Mouse (Mus musculus) forebrain, postnatal 0 days (tissue): ENCODE results near the gene Arl15. TPM values are rescaled to one million over a fixed set of nuclear protein-coding genes. Genes with fewer than 3 reads are reported as not detected.
A peak's percentile ranks its signal among the peaks of the same experiment; 100 is the strongest.

ENCODE experiments used
- ATAC-seq: fragments of 200-750 bp; cut with Nextera tagmentation; 2 replicates; pipeline ENCODE4 v1.8.0; 2017; ENCODE audit warnings: mild to moderate bottlenecking, moderate library complexity
- DNase-seq: peaks from one replicate; pipeline ENCODE4 v3.0.0-alpha.2; 2015
- H3K27ac ChIP-seq: fragments of 300-500 bp; sonication (generic); 2 replicates; pipeline ENCODE4 v1.5.1; 2014; ENCODE audit warnings: low read depth, mild to moderate bottlenecking, antibody characterized with exemption, low read length, moderate library complexity, mixed read lengths
- H3K27me3 ChIP-seq: fragments of 300-500 bp; sonication (generic); 2 replicates; pipeline ENCODE4 v1.6.1; 2014; ENCODE audit warnings: mild to moderate bottlenecking, low read length, mixed read lengths; ENCODE audit not compliant: insufficient read depth
- H3K36me3 ChIP-seq: fragments of 300-500 bp; sonication (generic); 2 replicates; pipeline ENCODE4 v1.6.1; 2014; ENCODE audit warnings: mild to moderate bottlenecking, moderate library complexity; ENCODE audit not compliant: insufficient read depth
- H3K4me1 ChIP-seq: fragments of 300-500 bp; sonication (generic); 2 replicates; pipeline ENCODE4 v1.6.1; 2014; ENCODE audit warnings: antibody characterized with exemption; ENCODE audit not compliant: insufficient read depth
- H3K4me2 ChIP-seq: fragments of 300-500 bp; sonication (generic); 2 replicates; pipeline ENCODE4 v1.6.1; 2014; ENCODE audit warnings: low read depth, mild to moderate bottlenecking, moderate library complexity
- H3K4me3 ChIP-seq: fragments of 300-500 bp; sonication (generic); 2 replicates; pipeline ENCODE4 v1.5.1; 2014; ENCODE audit warnings: low read depth, low read length, mixed read lengths
- H3K9ac ChIP-seq: fragments of 300-500 bp; sonication (generic); 2 replicates; pipeline ENCODE4 v1.6.1; 2014; ENCODE audit warnings: mild to moderate bottlenecking
- H3K9me3 ChIP-seq: fragments of 300-500 bp; sonication (generic); 2 replicates; pipeline ENCODE4 v1.6.1; 2016; ENCODE audit warnings: low read length
- CTCF ChIP-seq: sonication (generic); IDR thresholded peaks from 2 replicates; pipeline ENCODE4 v1.5.1; 2016; ENCODE audit warnings: antibody characterized with exemption, control low read depth, low read depth
- WGBS: fragments of 180-500 bp; shearing (Covaris S2); extraction: QIAGEN DNeasy Blood & Tissue Kit; methylation state at CpG from one replicate; pipeline ENCODE4 v1.1.7; 2014; 5-methylcytosine and 5-hydroxymethylcytosine counted together
- polyA plus RNA-seq: library from polyadenylated mRNA; unstranded; fragments of >200 nt; fragmentation: Nextera tagmentation; extraction: Ambion mirVana; gene quantifications from 2 replicates; pipeline ENCODE4 v1.2.1, GENCODE M21; 2015
- total RNA-seq: library from RNA; depleted of rRNA; stranded (reverse); fragments of >200 nt; gene quantifications from 2 replicates; pipeline ENCODE4 v1.2.3, GENCODE M21; 2014

Gene Arl15
- total and polyA plus RNA-seq, 2 experiments from 2014 or later, result 18.5 to 44.0 TPM

DNA sequence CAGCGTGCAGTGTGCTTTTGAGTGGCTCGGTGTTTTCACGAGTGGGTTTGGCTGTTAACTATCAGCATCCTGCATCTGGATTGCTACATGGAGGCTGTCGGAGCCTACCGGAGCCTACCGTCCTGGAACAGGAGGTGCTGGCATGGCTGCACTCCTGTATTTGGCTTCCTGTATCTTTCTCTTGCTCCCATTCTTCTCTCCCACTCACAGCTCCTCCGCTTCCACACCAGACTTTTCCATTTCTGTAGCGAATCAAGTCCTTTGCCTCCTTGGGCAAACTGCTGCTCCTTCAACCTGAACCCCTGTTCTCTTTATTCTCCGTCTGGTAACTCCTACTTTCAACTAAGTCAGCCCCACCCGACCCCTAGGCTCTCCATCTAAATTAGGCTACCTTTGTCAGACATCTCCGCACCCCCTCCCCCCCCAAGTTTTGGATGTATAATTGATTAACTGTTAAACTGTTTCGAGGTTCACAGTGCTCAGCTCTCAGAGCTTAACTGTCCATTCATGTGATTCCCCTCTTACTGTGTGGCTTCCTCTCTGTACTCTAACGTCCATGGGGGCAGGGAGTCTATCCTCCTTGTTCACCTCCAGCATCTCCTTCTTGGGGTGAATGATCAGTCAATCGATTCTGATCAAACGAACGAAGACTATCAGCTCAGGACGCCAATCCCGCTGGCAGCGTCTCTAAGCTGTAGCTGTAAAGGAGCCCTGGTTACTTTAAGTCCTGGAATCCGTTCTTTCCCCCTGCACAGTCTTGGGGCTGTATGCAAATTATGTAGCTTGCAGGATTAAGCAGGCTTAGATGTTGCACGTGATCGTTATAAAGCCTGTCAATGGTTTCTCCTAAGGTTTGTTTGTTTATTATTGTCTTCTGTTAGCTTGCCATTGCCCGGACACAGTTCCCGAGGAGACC is 95.1 kb downstream of the Arl15 start:
- Histone ChIP-seq H3K27me3 (no peaks in the 10 kb centered on the region), H3K4me2 (0 out of 2 replicates have a peak overlapping the region, but pooled peaks have one; percentile 19), H3K27ac (no peak overlapping the region), H3K36me3 (no peaks in the 10 kb centered on the region), H3K9ac (no peak overlapping the region), H3K9me3 (no peaks in the 10 kb centered on the region), H3K4me3 (no peak overlapping the region), H3K4me1 (no peaks in the 10 kb centered on the region)
- ATAC-seq (no peak), DNase-seq (no peak)
- TF ChIP-seq CTCF, result no peak
- 46% methylated on average over 24 of the region's 24 CpGs for WGBS

- Histone ChIP-seq H3K36me3 (no peaks in the 10 kb centered on the region), H3K9ac (no peak overlapping the region), H3K27ac (no peak overlapping the region), H3K4me3 (no peak overlapping the region), H3K27me3 (no peaks in the 10 kb centered on the region), H3K9me3 (no peaks in the 10 kb centered on the region), H3K4me1 (no peaks in the 10 kb centered on the region), H3K4me2 (0 out of 2 replicates have a peak overlapping the region, but pooled peaks have one; percentile 5)
- TF ChIP-seq CTCF, result no peak
- ATAC-seq (no peak), DNase-seq (no peak)
- WGBS, result 65% methylated on average over 10 of the region's 10 CpGs
These were observed 102.4 kb downstream of the Arl15 start for GRCm38 (mm10) chr13:113896684-113897083.

- H3K9me3 ChIP-seq, result no peaks in the 10 kb centered on the region
- no peaks in the 10 kb centered on the region for H3K36me3 ChIP-seq
- H3K27ac ChIP-seq, result no peak overlapping the region
- TF ChIP-seq CTCF, result no peak
- H3K4me3 ChIP-seq, result no peak overlapping the region
- no peaks in the 10 kb centered on the region for H3K27me3 ChIP-seq
- 94% methylated on average over 3 of the region's 3 CpGs for WGBS
- no peak overlapping the region for H3K4me2 ChIP-seq
- H3K9ac ChIP-seq, result no peak overlapping the region
- ATAC-seq (no peak), DNase-seq (no peak)
- no peaks in the 10 kb centered on the region for H3K4me1 ChIP-seq
These were observed 103.2 kb downstream of the Arl15 start for GRCm38 (mm10) chr13:113897498-113897897.

DNA sequence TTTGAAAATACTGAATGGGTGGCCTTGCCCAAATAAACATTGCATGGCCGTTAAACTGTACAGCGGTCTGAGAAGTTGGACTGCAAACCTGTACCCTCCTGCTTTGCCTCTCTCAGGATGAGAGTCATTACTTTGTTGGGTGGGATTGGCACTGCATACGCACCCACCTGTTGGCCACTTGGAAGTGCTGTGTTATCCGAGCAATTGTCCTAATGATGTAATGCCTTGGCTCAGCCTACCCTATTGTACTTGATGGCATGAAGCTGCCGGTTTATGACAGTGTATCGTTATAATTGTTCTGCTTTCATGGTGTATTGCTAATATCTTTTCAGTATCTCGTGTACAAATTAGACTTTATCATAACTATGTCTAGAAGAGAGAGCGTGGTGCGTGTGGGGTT is 103.6 kb downstream of the Arl15 start:
- ATAC-seq, result no peak
- Histone ChIP-seq H3K4me3 (no peak overlapping the region), H3K4me2 (no peak overlapping the region), H3K9ac (no peak overlapping the region), H3K4me1 (no peaks in the 10 kb centered on the region), H3K27ac (no peak overlapping the region), H3K27me3 (no peaks in the 10 kb centered on the region), H3K36me3 (no peaks in the 10 kb centered on the region), H3K9me3 (no peaks in the 10 kb centered on the region)
- TF ChIP-seq CTCF, result no peak
- 74% methylated on average over 9 of the region's 9 CpGs for WGBS
- DNase-seq, result no peak

DNA sequence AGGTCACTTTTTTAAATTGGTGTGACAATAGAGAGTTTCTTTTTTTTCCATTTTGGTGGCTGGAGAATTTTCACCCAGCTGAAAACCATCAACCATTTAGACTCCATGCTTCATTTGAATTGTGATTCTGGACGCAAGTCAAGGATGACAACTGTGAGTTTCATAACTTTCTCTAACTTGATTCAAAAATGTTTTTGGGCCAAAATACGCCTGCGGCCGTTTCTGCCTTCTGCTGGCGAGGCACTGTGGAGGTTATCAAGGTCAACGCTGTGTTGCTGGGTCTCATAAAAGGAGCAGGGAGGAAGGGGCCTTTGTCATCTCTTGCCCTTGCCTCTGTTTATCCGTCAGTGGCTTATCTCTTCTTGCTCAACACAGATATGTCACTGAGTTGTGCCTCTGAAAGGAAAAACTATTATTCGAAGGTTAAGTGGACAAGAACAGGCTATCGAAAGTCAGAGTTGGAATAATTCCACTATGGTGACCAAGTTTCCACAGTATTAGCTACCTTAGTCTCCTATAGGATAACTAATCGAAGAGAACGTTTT is 106.8 kb downstream of the Arl15 start:
- TF ChIP-seq CTCF, result no peak
- no peaks in the 10 kb centered on the region for H3K9me3 ChIP-seq
- no peaks in the 10 kb centered on the region for H3K4me1 ChIP-seq
- 94% methylated on average over 11 of the region's 11 CpGs for WGBS
- H3K4me2 ChIP-seq, result no peak overlapping the region
- ATAC-seq (no peak), DNase-seq (no peak)
- no peaks in the 10 kb centered on the region for H3K27me3 ChIP-seq
- no peak overlapping the region for H3K9ac ChIP-seq
- H3K4me3 ChIP-seq, result no peak overlapping the region
- H3K27ac ChIP-seq, result no peak overlapping the region
- H3K36me3 ChIP-seq, result no peaks in the 10 kb centered on the region

GRCm38 (mm10) chr13:113903255-113903654 is 109.0 kb downstream of the Arl15 start:
- no peak for DNase-seq
- Histone ChIP-seq H3K27me3 (no peaks in the 10 kb centered on the region), H3K4me2 (no peak overlapping the region), H3K9me3 (no peaks in the 10 kb centered on the region), H3K4me3 (no peak overlapping the region), H3K36me3 (no peaks in the 10 kb centered on the region), H3K4me1 (no peaks in the 10 kb centered on the region), H3K27ac (no peak overlapping the region), H3K9ac (no peak overlapping the region)
- no peak for TF ChIP-seq CTCF
- WGBS, result 93% methylated on average over 6 of the region's 6 CpGs
- no peak for ATAC-seq

GRCm38 (mm10) chr13:113911986-113912519 is 117.7 kb downstream of the Arl15 start:
- Histone ChIP-seq H3K9ac (no peak overlapping the region), H3K9me3 (no peaks in the 10 kb centered on the region), H3K4me2 (no peak overlapping the region), H3K4me1 (no peaks in the 10 kb centered on the region), H3K36me3 (no peaks in the 10 kb centered on the region), H3K27ac (no peak overlapping the region), H3K4me3 (no peak overlapping the region), H3K27me3 (no peaks in the 10 kb centered on the region)
- WGBS, result 54% methylated on average over 11 of the region's 11 CpGs
- no peak for TF ChIP-seq CTCF
- no peak for DNase-seq
- peak; percentile 38; the same call in 1 of the 2 replicates for ATAC-seq
